Mouse (Mus musculus) erythroblast, embryonic 14.5 days (primary cell): ENCODE results near the gene Nup214.

ENCODE experiments used
- GATA1 ChIP-seq: IDR thresholded peaks from 2 replicates; pipeline ENCODE4 v1.6.1; 2012; ENCODE audit warnings: low read length, inconsistent platforms, mixed read lengths
- TAL1 ChIP-seq: IDR thresholded peaks from 3 replicates; pipeline ENCODE4 v1.6.1; 2012; ENCODE audit warnings: low read length, inconsistent platforms, mixed read lengths

DNA sequence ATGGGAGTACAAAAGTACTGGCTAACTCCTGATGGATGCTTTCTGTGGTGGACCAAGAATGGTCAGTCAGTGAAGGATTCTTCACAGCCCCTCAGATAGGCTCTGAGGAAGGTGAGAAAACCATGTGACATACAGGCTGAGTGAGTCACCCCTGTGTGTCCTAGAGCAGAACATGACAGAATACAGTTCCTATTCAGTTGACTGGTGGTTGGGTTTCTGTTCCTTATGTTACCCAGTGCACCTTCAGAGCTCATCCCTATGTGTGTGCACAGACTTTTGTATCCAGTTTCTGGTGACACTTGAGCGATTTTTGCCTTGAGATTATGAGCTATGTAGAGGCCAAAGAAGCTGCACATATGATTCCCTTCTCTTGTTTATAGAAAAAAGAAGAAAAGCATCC lies 13.5 kb downstream of the Nup214 start:
- TF ChIP-seq GATA1, result no peak
- TF ChIP-seq TAL1, result no peak
